Mouse (Mus musculus) cerebellum, postnatal 36 days (tissue): ENCODE results near the gene Fndc10.
"Not testable (repeated sequence)": the region's sequence is repeated elsewhere in the genome, so short reads cannot be mapped to it uniquely, and the experiment has no call there.

ENCODE experiments used
- DNase-seq, 2 experiments: peaks; one replicate each; pipeline ENCODE4 v3.0.0; 2021 to 2022; ENCODE audit warnings: mixed read lengths in 2 of 2

Gene Fndc10

GRCm38 (mm10) chr4:155694111-155694481 lies at the start of gene Fndc10:
Gene Fndc10, plus strand, starts transcription at chr4:155694342.
- DNase-seq, result peak; percentile 85 to 91

- not testable (repeated sequence) for DNase-seq
Observed at GRCm38 (mm10) chr4:155645308-155645707, 48.8 kb upstream of the Fndc10 start, which contains the start of gene Gm10563. Gene Gm10563, minus strand, starts transcription at chr4:155645408.

- DNase-seq, result no peak
Observed at GRCm38 (mm10) chr4:155645721-155646120, 48.4 kb upstream of the Fndc10 start.

GRCm38 (mm10) chr4:155649355-155649754 lies 44.8 kb upstream of the Fndc10 start:
- DNase-seq, result no peak

- no peak for DNase-seq
Observed at GRCm38 (mm10) chr4:155651553-155652269, 42.4 kb upstream of the Fndc10 start.

GRCm38 (mm10) chr4:155652283-155653085 lies 41.7 kb upstream of the Fndc10 start:
- DNase-seq, result peak; percentile 52 to 63

GRCm38 (mm10) chr4:155653086-155653450 lies 41.1 kb upstream of the Fndc10 start, which contains the start of gene Mmp23:
Gene Mmp23, minus strand, starts transcription at chr4:155653384.
- DNase-seq, result peak in 1 of 2 experiments; percentile 57

GRCm38 (mm10) chr4:155653451-155654182 lies 40.5 kb upstream of the Fndc10 start:
- DNase-seq, result peak; percentile 59

GRCm38 (mm10) chr4:155654183-155654455 lies 40.0 kb upstream of the Fndc10 start:
- no peak for DNase-seq

- DNase-seq, result peak; percentile 64 to 72
Observed at GRCm38 (mm10) chr4:155654456-155655298, 39.5 kb upstream of the Fndc10 start.

GRCm38 (mm10) chr4:155656214-155656751 lies 37.9 kb upstream of the Fndc10 start:
- peak in 1 of 2 experiments; percentile 34 for DNase-seq

GRCm38 (mm10) chr4:155658961-155659360 lies 35.2 kb upstream of the Fndc10 start:
- no peak for DNase-seq

- no peak for DNase-seq
Observed at GRCm38 (mm10) chr4:155660641-155661040, 33.5 kb upstream of the Fndc10 start.

- no peak for DNase-seq
Observed at GRCm38 (mm10) chr4:155666903-155667302, 27.2 kb upstream of the Fndc10 start.

- DNase-seq, result peak; percentile 97
Observed at GRCm38 (mm10) chr4:155668689-155669597, 25.2 kb upstream of the Fndc10 start, which contains the start of gene Mib2. Gene Mib2, minus strand, starts transcription at chr4:155669198.

- DNase-seq, result no peak
Observed at GRCm38 (mm10) chr4:155669598-155670075, 24.5 kb upstream of the Fndc10 start.

GRCm38 (mm10) chr4:155670236-155670635 lies 23.9 kb upstream of the Fndc10 start:
- peak in 1 of 2 experiments; percentile 6 for DNase-seq

GRCm38 (mm10) chr4:155672082-155672481 lies 22.1 kb upstream of the Fndc10 start:
- no peak for DNase-seq

GRCm38 (mm10) chr4:155675991-155676390 lies 18.2 kb upstream of the Fndc10 start:
- peak; percentile 55 to 58 for DNase-seq

- not testable (repeated sequence) for DNase-seq
Observed at GRCm38 (mm10) chr4:155683670-155684277, 10.4 kb upstream of the Fndc10 start.
